ENCODE assay signal across 12 mouse cellular contexts in genomic region chr12:102699156-102699555, GRCm38 (mm10). TPM values are rescaled to one million over a fixed set of nuclear protein-coding genes. Genes with fewer than 3 reads are reported as not detected.
DNase-seq lines count a peak whose midpoint lies in the region; ATAC-seq lines count a peak whose summit lies in the region.
"Had no signal": no experiment of that assay in that cellular context is flagged by ENCODE, and none has a peak within 500 bp of the region (broad histone marks: within the 10 kb centered on the region; RNA-seq: fewer than 3 reads in every experiment).

No protein-coding gene starts in this region.

- DNase-seq in thymus, postnatal 0 days (ENCODE audit: low spot score) = peak; percentile 19
- DNase-seq in thymus, postnatal 36 days = no peak
- DNase-seq in Muller cell, postnatal 12 days (ENCODE audit: inconsistent ontology term) = no peak
- no peak for DNase-seq in lung, adult 18-20 months
- DNase-seq: cerebellum, adult 11 months; kidney, postnatal 14 days; liver, embryonic 13.5 days; lung, postnatal 36 days had no signal

- H3K9me3 ChIP-seq in intestine, embryonic 16.5 days (ENCODE audit: control insufficient read depth, low read length) = no peaks in the 10 kb centered on the region
- no peaks in the 10 kb centered on the region for H3K9me3 ChIP-seq in intestine, embryonic 15.5 days
- no peaks in the 10 kb centered on the region for H3K9me3 ChIP-seq in forebrain, embryonic 15.5 days
- H3K9me3 ChIP-seq: liver, embryonic 13.5 days had no signal

- H3K27ac ChIP-seq in intestine, embryonic 16.5 days (ENCODE audit: low read length) = peak overlapping the region; percentile 37; the same call in 1 of the 2 replicates
- H3K27ac ChIP-seq in intestine, embryonic 15.5 days = no peak overlapping the region
- 0 out of 2 replicates have a peak overlapping the region, but pooled peaks have one; percentile 7 for H3K27ac ChIP-seq in forebrain, embryonic 15.5 days (replicated peaks)
- H3K27ac ChIP-seq: liver, embryonic 13.5 days had no signal

- 54% methylated on average over 1 of the region's 1 CpGs for WGBS in intestine, embryonic 16.5 days
- WGBS in intestine, embryonic 15.5 days = 38% methylated on average over 1 of the region's 1 CpGs
- WGBS in forebrain, embryonic 15.5 days = 13% methylated on average over 1 of the region's 1 CpGs

- H3K36me3 ChIP-seq in intestine, embryonic 16.5 days (ENCODE audit: control insufficient read depth, insufficient read depth, low read length) = no peaks in the 10 kb centered on the region
- no peaks in the 10 kb centered on the region for H3K36me3 ChIP-seq in intestine, embryonic 15.5 days
- no peaks in the 10 kb centered on the region for H3K36me3 ChIP-seq in forebrain, embryonic 15.5 days
- H3K36me3 ChIP-seq: liver, embryonic 13.5 days had no signal

- H3K4me2 ChIP-seq in intestine, embryonic 16.5 days (ENCODE audit: low read depth, low read length) = no peak overlapping the region
- no peak overlapping the region for H3K4me2 ChIP-seq in intestine, embryonic 15.5 days (replicated peaks)
- no peak overlapping the region for H3K4me2 ChIP-seq in forebrain, embryonic 15.5 days (replicated peaks)

- ATAC-seq in intestine, embryonic 16.5 days = no peak
- no peak for ATAC-seq in intestine, embryonic 15.5 days
- ATAC-seq in forebrain, embryonic 15.5 days (replicated peaks) = no peak

- H3K4me1 ChIP-seq in intestine, embryonic 16.5 days (ENCODE audit: control insufficient read depth, insufficient read depth, low read length) = peaks cover 82% of the 10 kb centered on the region
- peaks cover 58% of the 10 kb centered on the region for H3K4me1 ChIP-seq in intestine, embryonic 15.5 days (replicated peaks)
- peaks cover 81% of the 10 kb centered on the region for H3K4me1 ChIP-seq in forebrain, embryonic 15.5 days

- no peaks in the 10 kb centered on the region for H3K27me3 ChIP-seq in intestine, embryonic 16.5 days (replicated peaks; ENCODE audit: control insufficient read depth, insufficient read depth, low read length)
- H3K27me3 ChIP-seq in intestine, embryonic 15.5 days (replicated peaks) = no peaks in the 10 kb centered on the region
- no peaks in the 10 kb centered on the region for H3K27me3 ChIP-seq in forebrain, embryonic 15.5 days

- H3K4me3 ChIP-seq in intestine, embryonic 16.5 days (ENCODE audit: low read length) = no peak overlapping the region
- no peak overlapping the region for H3K4me3 ChIP-seq in intestine, embryonic 15.5 days (replicated peaks)
- no peak overlapping the region for H3K4me3 ChIP-seq in forebrain, embryonic 15.5 days
- H3K4me3 ChIP-seq: liver, embryonic 13.5 days had no signal

- H3K9ac ChIP-seq in intestine, embryonic 16.5 days (ENCODE audit: low read depth, low read length) = no peak overlapping the region
- no peak overlapping the region for H3K9ac ChIP-seq in intestine, embryonic 15.5 days
- no peak overlapping the region for H3K9ac ChIP-seq in forebrain, embryonic 15.5 days (replicated peaks)
- H3K9ac ChIP-seq: liver, embryonic 13.5 days had no signal

RNA-seq across cellular contexts. Expression of gene Itpk1, which starts 5.6 kb away (rescaled TPM):
- polyA plus RNA-seq in intestine, embryonic 16.5 days (2015; fragmentation: Nextera tagmentation; extraction: Ambion mirVana) = 51.4 and 57.1 TPM in 2 replicates
- polyA plus RNA-seq in intestine, embryonic 15.5 days (2015; fragmentation: Nextera tagmentation; extraction: Ambion mirVana) = 39.1 and 40.1 TPM in 2 replicates
- 18.6 and 19.9 TPM in 2 replicates for polyA plus RNA-seq in thymus, postnatal 0 days (2015; fragmentation: Nextera tagmentation; extraction: Ambion mirVana)
- polyA plus RNA-seq in forebrain, embryonic 15.5 days (2015; fragmentation: Nextera tagmentation; extraction: Ambion mirVana) = 58.7 and 59.1 TPM in 2 replicates

RNA-seq across cellular contexts. Expression of gene Moap1, which starts 44.3 kb away (rescaled TPM):
- polyA plus RNA-seq in intestine, embryonic 16.5 days (2015; fragmentation: Nextera tagmentation; extraction: Ambion mirVana) = 19.3 and 20.2 TPM in 2 replicates
- 20.5 and 23.1 TPM in 2 replicates for polyA plus RNA-seq in intestine, embryonic 15.5 days (2015; fragmentation: Nextera tagmentation; extraction: Ambion mirVana)
- polyA plus RNA-seq in thymus, postnatal 0 days (2015; fragmentation: Nextera tagmentation; extraction: Ambion mirVana) = 15.3 and 16.1 TPM in 2 replicates
- polyA plus RNA-seq in forebrain, embryonic 15.5 days (2015; fragmentation: Nextera tagmentation; extraction: Ambion mirVana) = 48.9 and 53.2 TPM in 2 replicates

RNA-seq across cellular contexts. Expression of gene Tmem251, which starts 44.4 kb away (rescaled TPM):
- 16.9 and 17.2 TPM in 2 replicates for polyA plus RNA-seq in intestine, embryonic 16.5 days (2015; fragmentation: Nextera tagmentation; extraction: Ambion mirVana)
- polyA plus RNA-seq in intestine, embryonic 15.5 days (2015; fragmentation: Nextera tagmentation; extraction: Ambion mirVana) = 15.3 and 16.3 TPM in 2 replicates
- 18.6 and 20.5 TPM in 2 replicates for polyA plus RNA-seq in thymus, postnatal 0 days (2015; fragmentation: Nextera tagmentation; extraction: Ambion mirVana)
- polyA plus RNA-seq in forebrain, embryonic 15.5 days (2015; fragmentation: Nextera tagmentation; extraction: Ambion mirVana) = 11.4 and 12.7 TPM in 2 replicates

RNA-seq across cellular contexts. Expression of gene Gm28051, which starts 58.4 kb away (rescaled TPM):
- not detected in 2 replicates for polyA plus RNA-seq in intestine, embryonic 16.5 days (2015; fragmentation: Nextera tagmentation; extraction: Ambion mirVana)
- polyA plus RNA-seq in intestine, embryonic 15.5 days (2015; fragmentation: Nextera tagmentation; extraction: Ambion mirVana) = not detected in 2 replicates
- not detected in 2 replicates for polyA plus RNA-seq in thymus, postnatal 0 days (2015; fragmentation: Nextera tagmentation; extraction: Ambion mirVana)
- polyA plus RNA-seq in forebrain, embryonic 15.5 days (2015; fragmentation: Nextera tagmentation; extraction: Ambion mirVana) = not detected in 2 replicates
- polyA plus RNA-seq: liver, embryonic 13.5 days; neural tube, embryonic 14.5 days had no signal

RNA-seq across cellular contexts. Expression of gene Gon7, which starts 58.4 kb away (rescaled TPM):
- 26.7 and 30.0 TPM in 2 replicates for polyA plus RNA-seq in intestine, embryonic 16.5 days (2015; fragmentation: Nextera tagmentation; extraction: Ambion mirVana)
- 30.8 and 31.2 TPM in 2 replicates for polyA plus RNA-seq in intestine, embryonic 15.5 days (2015; fragmentation: Nextera tagmentation; extraction: Ambion mirVana)
- polyA plus RNA-seq in thymus, postnatal 0 days (2015; fragmentation: Nextera tagmentation; extraction: Ambion mirVana) = 28.4 and 31.8 TPM in 2 replicates
- polyA plus RNA-seq in forebrain, embryonic 15.5 days (2015; fragmentation: Nextera tagmentation; extraction: Ambion mirVana) = 42.4 and 45.4 TPM in 2 replicates
